Mouse (Mus musculus) stomach, embryonic 16.5 days (tissue): ENCODE results near the gene Slc35d1. TPM values are rescaled to one million over a fixed set of nuclear protein-coding genes. Genes with fewer than 3 reads are reported as not detected.

Experiments used
- ATAC-seq: fragments of 200-750 bp; cut with Nextera tagmentation; 2 replicates; pipeline ENCODE4 v1.8.0; 2017; ENCODE audit warnings: moderate number of reproducible peaks, moderate TSS enrichment; ENCODE audit not compliant: insufficient read depth, low FRiP score
- H3K27ac ChIP-seq: fragments of 300-500 bp; sonication (generic); 2 replicates; pipeline ENCODE4 v1.5.1; 2014; ENCODE audit warnings: low read length
- H3K27me3 ChIP-seq: fragments of 300-500 bp; sonication (generic); 2 replicates; pipeline ENCODE4 v1.6.1; 2014; ENCODE audit warnings: low read length, control low read depth, mixed read lengths; ENCODE audit not compliant: control insufficient read depth, insufficient read depth
- H3K36me3 ChIP-seq: fragments of 300-500 bp; sonication (generic); 2 replicates; pipeline ENCODE4 v1.6.1; 2014; ENCODE audit warnings: low read length; ENCODE audit not compliant: control insufficient read depth, insufficient read depth
- H3K4me1 ChIP-seq: fragments of 300-500 bp; sonication (generic); 2 replicates; pipeline ENCODE4 v1.6.1; 2014; ENCODE audit warnings: low read length, control low read depth, mixed read lengths; ENCODE audit not compliant: control insufficient read depth, insufficient read depth
- H3K4me2 ChIP-seq: fragments of 300-500 bp; sonication (generic); 2 replicates; pipeline ENCODE4 v1.6.1; 2014; ENCODE audit warnings: low read depth, low read length, mixed read lengths
- H3K4me3 ChIP-seq: fragments of 300-500 bp; sonication (generic); replicated peaks from 2 replicates; pipeline ENCODE4 v1.5.1; 2014; ENCODE audit warnings: mild to moderate bottlenecking, low read length
- H3K9ac ChIP-seq: fragments of 300-500 bp; sonication (generic); 2 replicates; pipeline ENCODE4 v1.6.1; 2014; ENCODE audit warnings: low read length
- H3K9me3 ChIP-seq: fragments of 300-500 bp; sonication (generic); replicated peaks from 2 replicates; pipeline ENCODE4 v1.6.1; 2016; ENCODE audit warnings: low read length, control low read depth; ENCODE audit not compliant: control insufficient read depth
- WGBS: fragments of 180-500 bp; shearing (Covaris S2); extraction: QIAGEN DNeasy Blood & Tissue Kit; methylation state at CpG from one replicate; pipeline ENCODE4 v1.1.7; 2014; 5-methylcytosine and 5-hydroxymethylcytosine counted together
- polyA plus RNA-seq: library from polyadenylated mRNA; unstranded; fragments of >200 nt; fragmentation: Nextera tagmentation; extraction: Ambion mirVana; gene quantifications from 2 replicates; pipeline ENCODE4 v1.2.1, GENCODE M21; 2015

Gene Slc35d1
- polyA plus RNA-seq, 1 experiment from 2014 or later, result 9.0 TPM

GRCm38 (mm10) chr4:103222854-103223253 lies 7.9 kb upstream of the Slc35d1 start:
- Histone ChIP-seq H3K27me3 (no peaks in the 10 kb centered on the region), H3K4me3 (no peak overlapping the region), H3K36me3 (no peaks in the 10 kb centered on the region), H3K4me1 (no peaks in the 10 kb centered on the region), H3K4me2 (no peak overlapping the region; the same call in 1 of the 2 replicates), H3K9me3 (no peaks in the 10 kb centered on the region), H3K9ac (no peak overlapping the region), H3K27ac (no peak overlapping the region)
- 32% methylated on average over 9 of the region's 9 CpGs for WGBS
- no peak for ATAC-seq

DNA sequence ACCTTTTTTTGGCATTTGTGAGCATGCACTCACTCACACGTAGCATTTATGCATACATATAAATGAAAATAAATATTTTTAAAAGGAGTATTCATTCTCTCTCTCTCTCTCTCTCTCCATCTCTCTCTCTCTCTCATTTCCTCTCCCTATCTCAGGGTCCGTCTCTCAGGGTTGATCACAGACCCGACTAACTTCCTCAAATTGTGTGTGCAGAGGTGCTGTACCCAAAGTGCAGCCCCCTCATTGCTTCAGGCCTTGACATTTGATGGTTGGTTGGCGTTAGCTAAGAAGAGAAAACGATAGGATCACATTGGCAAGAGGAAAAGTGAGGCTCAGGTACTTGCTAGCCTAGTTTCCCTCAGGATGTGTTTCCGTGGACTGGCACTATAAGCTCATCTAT lies 6.8 kb upstream of the Slc35d1 start:
- Histone ChIP-seq H3K27me3 (no peaks in the 10 kb centered on the region), H3K36me3 (no peaks in the 10 kb centered on the region), H3K9me3 (no peaks in the 10 kb centered on the region), H3K4me1 (no peaks in the 10 kb centered on the region), H3K4me2 (no peak overlapping the region), H3K4me3 (no peak overlapping the region), H3K9ac (no peak overlapping the region), H3K27ac (no peak overlapping the region)
- ATAC-seq, result no peak
- WGBS, result 71% methylated on average over 6 of the region's 6 CpGs

- no peak overlapping the region for H3K4me3 ChIP-seq
- no peak overlapping the region for H3K4me2 ChIP-seq
- 0 out of 2 replicates have a peak, but pooled peaks cover 3% of the 10 kb centered on the region for H3K4me1 ChIP-seq
- no peak for ATAC-seq
- H3K27me3 ChIP-seq, result no peaks in the 10 kb centered on the region
- no peaks in the 10 kb centered on the region for H3K36me3 ChIP-seq
- WGBS, result 61% methylated on average over 5 of the region's 5 CpGs
- no peak overlapping the region for H3K9ac ChIP-seq
- H3K9me3 ChIP-seq, result no peaks in the 10 kb centered on the region
- H3K27ac ChIP-seq, result no peak overlapping the region
These were observed 4.0 kb upstream of the Slc35d1 start for GRCm38 (mm10) chr4:103219011-103219410.

GRCm38 (mm10) chr4:103216046-103216445 lies 1.1 kb upstream of the Slc35d1 start:
- Histone ChIP-seq H3K4me1 (0 out of 2 replicates have a peak, but pooled peaks cover 15% of the 10 kb centered on the region), H3K27me3 (no peaks in the 10 kb centered on the region), H3K27ac (no peak overlapping the region), H3K4me2 (no peak overlapping the region), H3K9ac (no peak overlapping the region), H3K36me3 (no peaks in the 10 kb centered on the region), H3K4me3 (no peak overlapping the region), H3K9me3 (no peaks in the 10 kb centered on the region)
- 80% methylated on average over 6 of the region's 6 CpGs for WGBS
- no peak for ATAC-seq

GRCm38 (mm10) chr4:103214498-103214924 lies 453 bp downstream of the Slc35d1 start:
- peak overlapping the region; percentile 62 for H3K4me2 ChIP-seq
- H3K9me3 ChIP-seq, result no peaks in the 10 kb centered on the region
- under 1% methylated on average over 48 of the region's 48 CpGs for WGBS
- H3K9ac ChIP-seq, result peak overlapping the region; percentile 98
- peak overlapping the region; percentile 98 for H3K27ac ChIP-seq
- ATAC-seq, result peak; percentile 65
- 0 out of 2 replicates have a peak, but pooled peaks cover 15% of the 10 kb centered on the region for H3K4me1 ChIP-seq
- peak overlapping the region; percentile 97 for H3K4me3 ChIP-seq
- no peaks in the 10 kb centered on the region for H3K27me3 ChIP-seq
- H3K36me3 ChIP-seq, result no peaks in the 10 kb centered on the region

DNA sequence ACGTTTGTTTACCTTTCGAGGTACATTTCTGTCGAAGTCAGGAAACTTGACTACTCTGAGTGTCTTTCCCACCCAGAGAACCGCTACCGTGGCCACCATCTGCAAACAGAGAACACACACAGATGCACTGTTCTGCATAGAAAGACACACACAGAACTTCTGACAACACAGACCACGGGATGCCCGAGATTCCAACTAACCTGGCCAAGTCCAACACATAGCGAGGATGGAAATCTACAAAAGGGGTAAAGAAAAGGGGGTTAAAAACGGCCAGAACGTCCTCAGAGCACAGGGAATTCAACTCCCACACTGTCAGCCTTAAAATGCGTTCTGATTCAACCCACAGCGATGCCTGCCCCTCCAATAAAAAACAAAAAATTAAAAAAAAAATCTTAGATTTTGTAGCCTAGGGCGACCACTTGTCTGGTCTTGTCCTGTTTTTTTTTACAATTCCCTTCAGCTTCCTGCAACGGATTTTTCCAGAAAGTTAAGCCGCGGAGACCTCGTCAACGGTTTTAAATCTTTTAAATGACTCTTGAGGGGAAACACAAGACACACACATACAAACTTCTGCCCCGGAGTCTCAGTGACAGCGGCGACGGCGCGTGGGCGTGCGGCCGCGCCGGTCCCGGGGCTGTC lies 986 bp downstream of the Slc35d1 start:
- 0 out of 2 replicates have a peak, but pooled peaks cover 15% of the 10 kb centered on the region for H3K4me1 ChIP-seq
- H3K4me3 ChIP-seq, result peak overlapping the region; percentile 97
- peak overlapping the region; percentile 62 for H3K4me2 ChIP-seq
- no peaks in the 10 kb centered on the region for H3K36me3 ChIP-seq
- H3K27ac ChIP-seq, result peak overlapping the region; percentile 98
- ATAC-seq, result no peak
- H3K9ac ChIP-seq, result peak overlapping the region; percentile 98
- no peaks in the 10 kb centered on the region for H3K9me3 ChIP-seq
- no peaks in the 10 kb centered on the region for H3K27me3 ChIP-seq
- 2% methylated on average over 30 of the region's 30 CpGs for WGBS

DNA sequence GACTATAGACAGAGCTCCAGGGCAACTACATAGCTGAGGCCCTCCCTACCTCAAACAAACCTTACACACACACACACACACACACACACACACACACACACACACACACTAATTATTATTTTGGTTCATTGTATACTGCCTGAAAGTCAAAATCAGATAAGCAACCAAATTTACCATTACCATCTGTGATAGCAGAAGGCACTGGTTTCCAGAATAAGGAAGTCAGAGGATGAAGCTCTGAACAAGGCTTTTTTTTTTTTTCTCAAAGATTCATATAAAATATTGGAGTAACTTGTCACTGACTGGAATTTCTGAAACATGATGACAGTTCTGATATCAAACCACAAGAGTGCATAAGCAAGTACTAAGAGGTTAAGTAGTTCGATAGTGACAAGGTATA lies 6.4 kb downstream of the Slc35d1 start:
- no peak overlapping the region for H3K4me3 ChIP-seq
- H3K4me1 ChIP-seq, result 0 out of 2 replicates have a peak, but pooled peaks cover 9% of the 10 kb centered on the region
- H3K9me3 ChIP-seq, result no peaks in the 10 kb centered on the region
- ATAC-seq, result no peak
- H3K9ac ChIP-seq, result no peak overlapping the region
- no peaks in the 10 kb centered on the region for H3K36me3 ChIP-seq
- no peak overlapping the region for H3K27ac ChIP-seq
- WGBS, result 85% methylated on average over 1 of the region's 1 CpGs
- no peaks in the 10 kb centered on the region for H3K27me3 ChIP-seq
- H3K4me2 ChIP-seq, result no peak overlapping the region

GRCm38 (mm10) chr4:103203646-103204045 lies 11.3 kb downstream of the Slc35d1 start:
- no peak for ATAC-seq
- Histone ChIP-seq H3K27ac (no peak overlapping the region), H3K9me3 (no peaks in the 10 kb centered on the region), H3K4me3 (no peak overlapping the region), H3K4me2 (no peak overlapping the region), H3K27me3 (no peaks in the 10 kb centered on the region), H3K9ac (no peak overlapping the region), H3K36me3 (peaks cover 9% of the 10 kb centered on the region; the same call in 1 of the 2 replicates), H3K4me1 (no peaks in the 10 kb centered on the region)
- WGBS, result 74% methylated on average over 2 of the region's 2 CpGs

DNA sequence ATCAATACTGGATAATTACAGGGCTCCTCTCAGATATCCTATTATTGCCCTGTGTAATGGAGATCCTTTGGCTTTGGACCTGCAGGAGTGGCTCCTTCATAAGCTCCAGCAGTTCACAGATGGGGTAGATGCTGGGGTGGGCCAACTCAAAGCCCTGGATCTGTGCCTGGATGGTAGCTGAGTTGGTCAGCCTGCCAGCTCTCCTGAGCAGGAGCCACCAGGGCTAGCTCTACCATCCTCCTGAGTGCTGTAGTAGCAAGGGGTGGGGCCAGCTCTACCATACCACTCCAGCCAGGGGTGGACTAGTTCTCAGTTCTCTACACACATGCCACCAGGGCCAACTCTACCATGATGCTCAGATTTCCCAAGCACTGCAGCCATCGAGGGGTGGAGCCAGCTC lies 14.9 kb downstream of the Slc35d1 start:
- 89% methylated on average over 1 of the region's 1 CpGs for WGBS
- H3K4me1 ChIP-seq, result no peaks in the 10 kb centered on the region
- no peaks in the 10 kb centered on the region for H3K27me3 ChIP-seq
- H3K27ac ChIP-seq, result no peak overlapping the region
- ATAC-seq, result no peak
- no peak overlapping the region for H3K4me2 ChIP-seq
- H3K36me3 ChIP-seq, result peaks cover 9% of the 10 kb centered on the region; the same call in 1 of the 2 replicates
- H3K4me3 ChIP-seq, result no peak overlapping the region
- no peaks in the 10 kb centered on the region for H3K9me3 ChIP-seq
- H3K9ac ChIP-seq, result no peak overlapping the region
